Mouse (Mus musculus): ENCODE results near the gene Lonp1.

Lonp1 gene

GRCm38 (mm10) chr17:56643237-56643636, 16.6 kb upstream of the Lonp1 start:
- CTCF ChIA-PET = no interaction called here
- POLR2A ChIA-PET = interaction anchor here in 2 of 4 experiments (0.8 to 4.4 kb wide), 3 partner anchors 16 to 29 kb away, joined by 4 to 14 read pairs (median 5); partner anchors contain the start of genes Lonp1 (in 2 of the 2) and Catsperd (in 1 of the 2)

DNA sequence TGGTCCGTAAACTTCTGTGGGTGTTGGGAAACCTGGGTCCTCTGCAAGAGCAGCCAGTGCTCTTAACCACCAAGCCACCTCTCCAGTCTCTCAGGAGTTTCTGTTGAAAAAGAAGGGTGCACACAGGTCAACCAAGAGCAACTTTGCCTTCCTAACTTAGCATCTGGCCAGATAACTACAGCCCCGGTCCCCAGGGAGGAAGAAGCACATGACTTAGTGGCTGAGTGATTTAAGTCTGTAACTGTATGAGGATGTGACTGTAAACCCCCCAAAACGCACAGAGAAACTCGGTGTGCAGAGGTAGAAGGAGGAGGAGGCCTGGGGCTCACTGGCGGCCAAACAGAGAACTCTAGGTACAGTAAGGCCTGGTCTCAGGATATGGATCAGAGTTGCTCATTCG, 7.3 kb upstream of the Lonp1 start:
- ChIA-PET POLR2A (no interaction called here), CTCF (no interaction called here)

- POLR2A ChIA-PET = interaction anchor here in 3 of 4 experiments (0.5 to 12.4 kb wide), 47 partner anchors 9 to 845 kb away, joined by 3 to 111 read pairs (median 4); partner anchors contain the start of genes Ranbp3 (in 2 of the 3), Rpl36 (in 2 of the 3), Safb (in 2 of the 3) and Khsrp (in 1 of the 3)
- CTCF ChIA-PET = interaction anchor here in 3 of 4 experiments (0.6 to 1.5 kb wide), 9 partner anchors 16 to 304 kb away, joined by 3 to 7 read pairs (median 3); partner anchors contain the start of genes Mllt1 (in 1 of the 3) and Ranbp3 (in 1 of the 3)
These were observed 5.1 kb upstream of the Lonp1 start for GRCm38 (mm10) chr17:56631807-56632206.

DNA sequence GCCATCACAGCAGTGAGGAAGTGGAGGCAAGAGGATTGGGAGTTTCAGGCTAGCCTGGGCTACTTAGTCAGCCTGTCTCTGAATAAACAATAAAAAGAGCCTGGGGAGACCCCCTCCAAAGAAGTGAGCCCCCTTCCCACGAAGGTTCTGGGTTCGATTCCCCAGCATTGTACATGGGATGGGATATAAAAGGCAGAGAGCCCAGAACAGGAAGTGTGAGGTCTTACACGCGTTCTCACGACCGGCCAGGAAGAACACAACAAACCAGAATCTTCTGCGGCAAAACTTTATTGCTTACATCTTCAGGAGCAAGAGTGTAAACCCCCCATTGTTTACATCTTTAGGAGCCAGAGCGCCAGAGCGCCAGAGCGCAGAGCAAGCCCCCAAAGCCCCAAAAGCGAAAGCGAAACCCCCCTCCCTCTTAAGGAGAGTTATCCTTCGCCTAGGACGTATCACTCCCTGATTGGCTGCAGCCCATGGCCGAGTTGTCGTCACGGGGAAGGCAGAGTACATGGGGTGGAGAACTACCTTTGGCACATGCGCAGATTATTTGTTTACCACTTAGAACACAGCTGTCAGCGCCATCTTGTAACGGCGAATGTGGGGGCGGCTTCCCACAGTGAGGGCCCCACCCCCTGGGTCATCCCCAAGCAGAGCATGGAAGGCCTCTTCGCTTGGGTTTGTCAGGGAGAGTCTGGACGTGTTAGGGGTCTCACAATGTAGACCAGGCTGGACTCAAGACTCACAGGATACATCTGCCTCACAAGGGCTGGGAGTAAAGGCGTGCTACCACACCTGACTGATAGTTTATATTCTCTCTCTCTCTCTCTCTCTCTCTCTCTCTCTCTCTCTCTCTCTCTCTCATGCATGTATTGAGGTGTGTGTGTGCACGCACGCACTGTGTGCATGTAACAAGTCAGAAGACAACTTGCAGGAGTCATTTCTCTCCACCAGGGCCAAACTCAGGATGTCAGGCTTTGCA, 3.4 kb upstream of the Lonp1 start:
- ChIA-PET POLR2A (interaction anchor here (0.6 to 12.4 kb wide), 15 partner anchors 11 to 154 kb away, joined by 3 to 111 read pairs (median 4); partner anchors contain the start of genes Rpl36 (in 1 of the 4), Safb (in 1 of the 4) and Safb2 (in 1 of the 4)), CTCF (interaction anchor here in 1 of 4 experiments (0.7 kb wide), 1 partner anchor 128 kb away, joined by 3 read pairs; no protein-coding TSS in a partner anchor)

DNA sequence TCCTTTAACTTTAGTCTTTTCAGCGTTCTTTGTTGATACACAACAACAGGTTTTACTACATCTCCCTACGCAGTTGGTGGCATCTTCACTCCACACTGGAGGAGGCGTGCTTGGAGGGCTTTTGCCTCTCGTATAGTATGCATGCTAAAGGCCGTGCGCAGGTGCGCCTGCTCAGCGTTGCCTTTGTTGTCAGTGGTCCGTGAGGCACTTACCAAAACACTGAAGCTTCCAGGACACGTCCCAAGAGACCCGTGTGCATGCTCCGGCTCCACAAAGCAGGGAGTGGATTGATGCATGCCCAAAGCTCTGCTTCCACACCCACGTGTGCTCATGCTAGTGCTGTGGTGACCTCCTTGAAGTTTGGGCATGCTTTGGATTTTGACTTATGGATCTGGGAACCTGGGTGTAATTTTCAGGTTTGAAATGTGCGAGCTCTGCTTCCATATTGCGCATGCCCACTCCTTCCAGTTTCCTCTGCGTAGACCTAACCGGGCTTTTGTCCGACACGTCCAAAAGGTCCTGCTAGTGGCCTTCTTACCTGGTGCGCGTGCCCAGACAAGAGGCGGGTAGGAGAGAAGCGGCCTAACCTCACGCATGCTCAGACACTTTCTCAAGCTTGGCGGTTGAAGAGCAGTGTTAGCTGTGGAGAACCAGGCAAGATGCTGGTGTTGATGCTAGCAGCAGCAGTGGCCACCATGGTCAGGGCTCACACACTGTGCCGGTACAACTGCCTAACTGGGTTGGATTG, 1.0 kb upstream of the Lonp1 start, which contains the start of gene Catsperd:
Gene Catsperd (plus strand): TSS at position 614 of the 748 bp plus-strand sequence.
- ChIA-PET CTCF (interaction anchor here (0.5 to 2.0 kb wide), 20 partner anchors 15 to 503 kb away, joined by 3 to 18 read pairs (median 4); partner anchors contain the start of genes Fem1a (in 1 of the 4), Ndufa11 (in 1 of the 4), Nrtn (in 1 of the 4) and Ranbp3 (in 1 of the 4)), POLR2A (interaction anchor here (0.5 to 12.4 kb wide), 126 partner anchors 7 to 591 kb away, joined by 3 to 429 read pairs (median 5); partner anchors contain the start of genes Ranbp3 (in 3 of the 4), Rpl36 (in 3 of the 4), Safb (in 3 of the 4) and Safb2 (in 3 of the 4))

GRCm38 (mm10) chr17:56626260-56626659, 427 bp downstream of the Lonp1 start:
- POLR2A ChIA-PET = interaction anchor here (0.5 to 12.4 kb wide), 89 partner anchors 9 to 667 kb away, joined by 3 to 429 read pairs (median 8); partner anchors contain the start of genes Gm17949 (in 3 of the 4), Gtf2f1 (in 3 of the 4), Ranbp3 (in 3 of the 4) and Rpl36 (in 3 of the 4)
- CTCF ChIA-PET = interaction anchor here (1.0 to 2.0 kb wide), 10 partner anchors 14 to 293 kb away, joined by 4 to 18 read pairs (median 5); partner anchors contain the start of genes Rpl36 (in 2 of the 4), Ndufa11 (in 1 of the 4) and Ranbp3 (in 1 of the 4)

DNA sequence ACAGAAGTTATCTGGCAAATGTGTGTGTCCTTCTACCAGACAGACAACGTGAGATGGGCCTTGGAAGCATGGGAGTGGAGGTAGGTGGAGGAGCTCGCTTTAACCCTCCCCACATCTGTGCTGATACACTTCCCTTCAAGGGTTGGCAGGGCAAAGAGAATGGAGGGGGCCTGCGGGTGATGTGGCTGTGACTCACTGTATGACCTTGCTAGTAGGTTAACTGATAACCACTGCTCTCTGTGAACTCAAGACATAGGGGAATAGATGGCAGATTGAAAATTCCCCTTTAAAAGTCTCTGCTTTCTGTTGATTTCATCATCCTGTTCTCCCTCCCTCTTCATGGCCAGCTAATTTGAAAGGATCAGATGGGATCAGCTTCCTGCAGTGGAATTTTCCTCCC, 1.2 kb downstream of the Lonp1 start:
- POLR2A ChIA-PET = interaction anchor here (0.6 to 12.4 kb wide), 24 partner anchors 8 to 344 kb away, joined by 3 to 429 read pairs (median 6); partner anchors contain the start of genes Rpl36 (in 3 of the 4), Ranbp3 (in 2 of the 4), Safb (in 2 of the 4) and Safb2 (in 2 of the 4)
- CTCF ChIA-PET = no interaction called here

- CTCF ChIA-PET = interaction anchor here in 1 of 4 experiments (0.5 kb wide), 1 partner anchor 49 kb away, joined by 3 read pairs; no protein-coding TSS in a partner anchor
- POLR2A ChIA-PET = interaction anchor here (0.6 to 14.4 kb wide), 15 partner anchors 6 to 306 kb away, joined by 3 to 429 read pairs (median 12); partner anchors contain the start of genes Catsperd (in 3 of the 4), Lonp1 (in 3 of the 4), Kdm4b (in 1 of the 4) and Ranbp3 (in 1 of the 4)
These were observed 9.1 kb downstream of the Lonp1 start for GRCm38 (mm10) chr17:56617628-56618027.

GRCm38 (mm10) chr17:56616725-56617124, 10.0 kb downstream of the Lonp1 start:
- POLR2A ChIA-PET = interaction anchor here (0.6 to 14.4 kb wide), 25 partner anchors 6 to 415 kb away, joined by 3 to 429 read pairs (median 4); partner anchors contain the start of genes Ranbp3 (in 4 of the 4), Catsperd (in 3 of the 4), Lonp1 (in 3 of the 4) and Kdm4b (in 1 of the 4)
- CTCF ChIA-PET = interaction anchor here in 2 of 4 experiments (0.6 kb wide), 2 partner anchors 146 to 292 kb away, joined by 4 to 6 read pairs; no protein-coding TSS in a partner anchor

DNA sequence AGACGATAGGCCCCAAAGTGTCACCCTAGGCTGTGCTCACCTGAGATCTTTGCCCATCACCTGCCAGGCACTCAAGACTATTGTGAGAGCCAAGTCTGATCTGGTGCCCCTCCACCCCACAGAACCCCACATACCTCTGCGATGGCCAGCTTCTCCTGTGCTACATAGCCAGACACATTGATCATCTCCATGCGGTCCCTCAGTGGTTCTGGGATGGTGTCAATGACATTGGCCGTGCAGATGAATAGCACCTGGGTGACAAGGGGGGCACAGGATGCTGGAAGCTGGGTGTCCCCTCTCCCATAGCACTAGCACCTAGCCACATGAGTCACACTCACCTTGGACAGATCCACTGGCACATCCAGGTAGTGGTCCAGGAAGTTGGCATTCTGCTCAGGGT, 10.9 kb downstream of the Lonp1 start:
- POLR2A ChIA-PET = interaction anchor here (0.5 to 14.4 kb wide), 18 partner anchors 7 to 311 kb away, joined by 3 to 429 read pairs (median 14); partner anchors contain the start of genes Catsperd (in 3 of the 4), Lonp1 (in 3 of the 4), Ranbp3 (in 3 of the 4) and Safb2 (in 3 of the 4)

GRCm38 (mm10) chr17:56615136-56615784, 11.4 kb downstream of the Lonp1 start:
- ChIA-PET CTCF (no interaction called here), POLR2A (interaction anchor here (0.5 to 14.4 kb wide), 35 partner anchors 8 to 354 kb away, joined by 3 to 429 read pairs (median 7); partner anchors contain the start of genes Lonp1 (in 4 of the 4), Ranbp3 (in 4 of the 4), Catsperd (in 3 of the 4) and Safb2 (in 3 of the 4))

More for the DNA sequence above, 10.9 kb downstream of the Lonp1 start:
- CTCF ChIA-PET = no interaction called here

DNA sequence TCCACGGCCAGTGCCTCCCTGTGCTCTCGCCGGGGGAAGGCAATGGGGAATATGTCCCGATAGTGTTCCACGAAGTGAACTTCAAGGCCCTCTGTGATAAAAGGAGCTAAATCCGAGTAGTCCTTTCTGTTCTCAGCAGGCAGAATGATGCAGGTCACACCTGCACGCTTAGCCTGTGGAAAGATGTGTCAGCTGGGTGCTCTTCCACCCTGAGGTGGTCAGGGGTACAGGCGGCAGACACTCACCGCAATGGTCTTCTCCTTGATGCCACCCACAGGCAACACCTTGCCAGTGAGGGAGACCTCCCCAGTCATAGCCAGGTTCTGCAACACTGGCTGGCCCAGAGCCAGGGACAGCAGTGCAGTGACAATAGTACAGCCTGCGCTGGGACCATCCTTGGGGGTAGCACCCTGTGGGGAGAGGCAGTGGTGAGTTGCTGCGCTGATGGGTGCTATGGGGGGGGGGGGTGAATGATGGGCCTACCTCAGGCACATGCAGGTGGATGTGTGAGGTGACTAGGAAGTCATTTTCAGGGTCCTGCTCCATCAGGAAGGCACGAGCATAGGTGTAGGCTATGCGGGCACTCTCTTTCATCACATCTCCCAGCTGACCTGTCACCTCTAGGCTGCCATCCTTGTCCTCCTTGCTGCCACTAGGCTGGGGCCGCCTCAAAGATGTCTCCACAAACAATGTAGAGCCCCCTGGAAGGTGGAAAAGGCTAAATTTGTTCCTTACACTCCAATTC, 12.1 kb downstream of the Lonp1 start:
- ChIA-PET CTCF (interaction anchor here in 1 of 4 experiments (0.9 kb wide), 1 partner anchor 59 kb away, joined by 5 read pairs; the partner anchor contains the start of gene Ranbp3), POLR2A (interaction anchor here (0.6 to 14.4 kb wide), 88 partner anchors 8 to 655 kb away, joined by 3 to 429 read pairs (median 4); partner anchors contain the start of genes Lonp1 (in 4 of the 4), Ranbp3 (in 4 of the 4), Catsperd (in 3 of the 4) and Kdm4b (in 3 of the 4))

DNA sequence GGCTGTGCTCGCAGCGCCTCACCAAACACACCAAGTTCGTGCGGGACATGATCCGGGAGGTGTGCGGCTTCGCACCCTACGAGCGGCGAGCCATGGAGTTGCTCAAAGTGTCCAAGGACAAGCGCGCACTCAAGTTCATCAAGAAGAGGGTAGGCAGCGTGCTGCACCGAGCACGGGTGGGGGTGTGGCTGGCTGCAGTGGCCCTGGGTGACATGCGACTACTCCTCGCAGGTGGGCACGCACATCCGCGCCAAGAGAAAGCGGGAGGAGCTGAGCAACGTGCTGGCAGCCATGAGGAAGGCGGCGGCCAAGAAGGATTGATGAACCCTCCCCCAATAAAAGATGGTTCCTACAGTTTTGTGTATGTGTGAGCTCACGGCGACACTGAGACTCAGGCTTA, 12.8 kb downstream of the Lonp1 start:
- ChIA-PET POLR2A (interaction anchor here (0.6 to 14.4 kb wide), 82 partner anchors 8 to 655 kb away, joined by 3 to 429 read pairs (median 5); partner anchors contain the start of genes Lonp1 (in 4 of the 4), Ranbp3 (in 4 of the 4), Catsperd (in 3 of the 4) and Safb (in 3 of the 4)), CTCF (interaction anchor here in 1 of 4 experiments (0.9 kb wide), 1 partner anchor 59 kb away, joined by 5 read pairs; the partner anchor contains the start of gene Ranbp3)

DNA sequence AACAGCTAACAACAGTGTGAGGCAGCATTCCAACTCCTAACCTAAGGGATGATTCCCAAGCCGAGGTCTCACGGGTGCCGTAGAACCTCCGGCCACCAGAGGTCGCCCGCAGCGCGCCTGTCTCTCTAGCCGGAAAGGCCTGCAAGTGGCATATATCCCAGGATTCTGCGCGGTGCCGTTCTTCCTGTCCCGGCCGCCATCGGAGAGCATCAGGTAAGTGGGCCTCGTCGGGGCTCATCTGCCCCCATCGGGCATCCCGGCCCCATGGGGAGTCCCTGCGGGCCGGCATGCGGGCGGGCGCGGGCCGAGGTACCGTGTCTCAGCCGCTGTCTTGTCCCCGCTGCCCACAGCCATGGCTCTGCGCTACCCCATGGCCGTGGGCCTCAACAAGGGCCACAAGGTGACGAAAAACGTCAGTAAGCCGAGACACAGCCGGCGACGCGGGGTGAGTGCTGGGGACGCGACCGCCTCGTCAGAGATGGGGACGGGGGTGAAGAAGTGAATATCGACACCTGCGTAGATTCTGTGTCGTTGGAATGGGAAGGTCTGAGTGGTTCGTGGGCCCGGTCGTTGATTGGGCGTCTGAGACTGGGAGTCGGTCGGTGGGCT, 13.3 kb downstream of the Lonp1 start, which contains the start of gene Rpl36:
Gene Rpl36 (plus strand): TSS at position 181 of the 609 bp plus-strand sequence.
- ChIA-PET POLR2A (interaction anchor here (0.6 to 14.4 kb wide), 102 partner anchors 9 to 573 kb away, joined by 3 to 429 read pairs (median 8); partner anchors contain the start of genes Lonp1 (in 4 of the 4), Catsperd (in 3 of the 4), Dus3l (in 3 of the 4) and Ranbp3 (in 3 of the 4)), CTCF (interaction anchor here in 3 of 4 experiments (0.5 to 1.9 kb wide), 5 partner anchors 13 to 488 kb away, joined by 4 to 18 read pairs (median 7); partner anchors contain the start of genes Lonp1 (in 3 of the 3), Catsperd (in 1 of the 3) and Ranbp3 (in 1 of the 3))

Data from embryonic stem cell, embryonic (primary cell).